21 mouse cellular contexts compared by ENCODE assay signal in genomic region chr4:82406511-82406910, GRCm38 (mm10).
A peak's percentile ranks its signal among the peaks of the same experiment; 100 is the strongest.
DNase-seq lines count a peak whose midpoint lies in the region; ATAC-seq and TF ChIP-seq lines count a peak whose summit lies in the region.
"Had no signal": no experiment of that assay in that cellular context is flagged by ENCODE, and none has a peak within 500 bp of the region (broad histone marks: within the 10 kb centered on the region; RNA-seq: fewer than 3 reads in every experiment).

No protein-coding gene starts in this region.

- no peak for ATAC-seq in heart, embryonic 12.5 days (ENCODE audit: insufficient number of reproducible peaks, low FRiP score)
- ATAC-seq in heart, embryonic 16.5 days (replicated peaks; ENCODE audit: extremely low read depth, insufficient read depth, low FRiP score), result no peak
- no peak for ATAC-seq in lung, embryonic 14.5 days (ENCODE audit: insufficient read depth)
- ATAC-seq: CD4-positive, CD25-positive, alpha-beta regulatory T cell, adult 4 months; forebrain, embryonic 14.5 days; forebrain, postnatal 0 days; intestine, postnatal 0 days had no signal

- no peak overlapping the region for H3K4me2 ChIP-seq in heart, embryonic 12.5 days
- no peak overlapping the region for H3K4me2 ChIP-seq in heart, embryonic 16.5 days (ENCODE audit: low read depth, low read length)
- H3K4me2 ChIP-seq in lung, embryonic 14.5 days, result no peak overlapping the region
- H3K4me2 ChIP-seq: embryonic facial prominence, embryonic 12.5 days; embryonic facial prominence, embryonic 15.5 days; hindbrain, embryonic 12.5 days; hindbrain, embryonic 15.5 days had no signal

- H3K9ac ChIP-seq in heart, embryonic 12.5 days, result no peak overlapping the region
- no peak overlapping the region for H3K9ac ChIP-seq in heart, embryonic 16.5 days (ENCODE audit: low read length)
- H3K9ac ChIP-seq in lung, embryonic 14.5 days, result no peak overlapping the region
- H3K9ac ChIP-seq: embryonic facial prominence, embryonic 12.5 days; embryonic facial prominence, embryonic 15.5 days; forebrain, postnatal 0 days; hindbrain, embryonic 12.5 days; hindbrain, embryonic 15.5 days had no signal

- WGBS in heart, embryonic 12.5 days, result 42% methylated on average over 6 of the region's 6 CpGs
- WGBS in heart, embryonic 16.5 days, result 43% methylated on average over 6 of the region's 6 CpGs
- WGBS in lung, embryonic 14.5 days, result 61% methylated on average over 6 of the region's 6 CpGs

- H3K27ac ChIP-seq in heart, embryonic 12.5 days (ENCODE audit: poor library complexity, severe bottlenecking), result 0 out of 2 replicates have a peak overlapping the region, but pooled peaks have one; percentile 84
- 0 out of 2 replicates have a peak overlapping the region, but pooled peaks have one; percentile 17 for H3K27ac ChIP-seq in heart, embryonic 16.5 days (ENCODE audit: low read length)
- H3K27ac ChIP-seq in lung, embryonic 14.5 days (ENCODE audit: low read depth), result 0 out of 2 replicates have a peak overlapping the region, but pooled peaks have one; percentile 22
- H3K27ac ChIP-seq: embryonic facial prominence, embryonic 12.5 days; embryonic facial prominence, embryonic 15.5 days; hindbrain, embryonic 12.5 days; hindbrain, embryonic 15.5 days had no signal

- H3K4me3 ChIP-seq in heart, embryonic 12.5 days, result no peak overlapping the region
- H3K4me3 ChIP-seq in heart, embryonic 16.5 days (ENCODE audit: low read length), result no peak overlapping the region
- no peak overlapping the region for H3K4me3 ChIP-seq in lung, embryonic 14.5 days (ENCODE audit: low read depth, low read length)
- H3K4me3 ChIP-seq: embryonic facial prominence, embryonic 12.5 days; embryonic facial prominence, embryonic 15.5 days; hindbrain, embryonic 12.5 days; hindbrain, embryonic 15.5 days had no signal

- H3K4me1 ChIP-seq in heart, embryonic 12.5 days (replicated peaks), result peaks cover 60% of the 10 kb centered on the region
- H3K4me1 ChIP-seq in heart, embryonic 16.5 days (ENCODE audit: control insufficient read depth, insufficient read depth, low read length), result peaks cover 48% of the 10 kb centered on the region
- peaks cover 47% of the 10 kb centered on the region for H3K4me1 ChIP-seq in lung, embryonic 14.5 days (ENCODE audit: insufficient read depth)

- H3K27me3 ChIP-seq in heart, embryonic 12.5 days (replicated peaks), result no peaks in the 10 kb centered on the region
- H3K27me3 ChIP-seq in heart, embryonic 16.5 days (ENCODE audit: control insufficient read depth, insufficient read depth, low read length), result no peaks in the 10 kb centered on the region
- no peaks in the 10 kb centered on the region for H3K27me3 ChIP-seq in lung, embryonic 14.5 days (ENCODE audit: insufficient read depth, low read length)
- H3K27me3 ChIP-seq: embryonic facial prominence, embryonic 12.5 days; embryonic facial prominence, embryonic 15.5 days; hindbrain, embryonic 12.5 days; hindbrain, embryonic 15.5 days had no signal

- no peak for TF ChIP-seq CTCF in lung, embryonic 14.5 days (IDR thresholded peaks at IDR 0.05; ENCODE audit: low read depth)

- H3K9me3 ChIP-seq in heart, embryonic 12.5 days (replicated peaks), result no peaks in the 10 kb centered on the region
- H3K9me3 ChIP-seq in heart, embryonic 16.5 days (replicated peaks; ENCODE audit: control insufficient read depth, low read length), result no peaks in the 10 kb centered on the region
- no peaks in the 10 kb centered on the region for H3K9me3 ChIP-seq in lung, embryonic 14.5 days (ENCODE audit: low read depth, low read length)
- H3K9me3 ChIP-seq: embryonic facial prominence, embryonic 12.5 days; embryonic facial prominence, embryonic 15.5 days; hindbrain, embryonic 12.5 days; hindbrain, embryonic 15.5 days had no signal

- H3K36me3 ChIP-seq in heart, embryonic 12.5 days, result no peaks in the 10 kb centered on the region
- no peaks in the 10 kb centered on the region for H3K36me3 ChIP-seq in heart, embryonic 16.5 days (ENCODE audit: control insufficient read depth, insufficient read depth)
- H3K36me3 ChIP-seq in lung, embryonic 14.5 days (ENCODE audit: insufficient read depth), result no peaks in the 10 kb centered on the region
- H3K36me3 ChIP-seq: embryonic facial prominence, embryonic 12.5 days; embryonic facial prominence, embryonic 15.5 days; hindbrain, embryonic 12.5 days; hindbrain, embryonic 15.5 days had no signal

- no peak for DNase-seq in heart, postnatal 4 days
- DNase-seq in heart, postnatal 25 days (ENCODE audit: low spot score), result no peak
- DNase-seq in lung, embryonic 14.5 days, result no peak
- DNase-seq in lung, postnatal 14 days, result no peak
- DNase-seq: adrenal gland, adult 2 months; adrenal gland, postnatal 14 days; cerebellum, adult 11 months; cerebellum, adult 2 months; cerebellum, adult 9-11 months; cerebellum, postnatal 25 days; forebrain, postnatal 0 days; gastrocnemius, postnatal 25 days had no signal

- intact Hi-C loops in heart, postnatal 25 days (cut with DNase I), result no loop called here

Comparison
In these comparisons a context has a peak if more than half of its experiments do, and no peak if none do; other contexts are left out.
1. H3K27ac ChIP-seq: peak in every context shown above with its lines; median percentile 84 in heart, embryonic 12.5 days; 22 in lung, embryonic 14.5 days; 17 in heart, embryonic 16.5 days.